Mouse (Mus musculus) midbrain, embryonic 16.5 days (tissue): Measurements from ENCODE around the gene Ctc1. TPM values are rescaled to one million over a fixed set of nuclear protein-coding genes. Genes with fewer than 3 reads are reported as not detected.

Source experiments
- ATAC-seq: fragments of 200-750 bp; cut with Nextera tagmentation; 2 replicates; pipeline ENCODE4 v1.8.0; 2017; ENCODE audit warnings: moderate TSS enrichment
- H3K27ac ChIP-seq: fragments of 300-500 bp; sonication (generic); 2 replicates; pipeline ENCODE4 v1.5.1; 2014; ENCODE audit warnings: mild to moderate bottlenecking, low read length, mixed read lengths
- H3K27me3 ChIP-seq: fragments of 300-500 bp; sonication (generic); 2 replicates; pipeline ENCODE4 v1.6.1; 2014; ENCODE audit warnings: low read depth, low read length, mixed read lengths; ENCODE audit not compliant: control insufficient read depth, insufficient read depth
- H3K36me3 ChIP-seq: fragments of 300-500 bp; sonication (generic); 2 replicates; pipeline ENCODE4 v1.6.1; 2014; ENCODE audit warnings: mild to moderate bottlenecking, low read length, moderate library complexity, mixed read lengths; ENCODE audit not compliant: control insufficient read depth, insufficient read depth
- H3K4me1 ChIP-seq: fragments of 300-500 bp; sonication (generic); 2 replicates; pipeline ENCODE4 v1.6.1; 2014; ENCODE audit warnings: mild to moderate bottlenecking, low read length, mixed read lengths; ENCODE audit not compliant: control insufficient read depth, insufficient read depth
- H3K4me2 ChIP-seq: fragments of 300-500 bp; sonication (generic); 2 replicates; pipeline ENCODE4 v1.6.1; 2014; ENCODE audit warnings: mild to moderate bottlenecking, low read length, mixed read lengths
- H3K4me3 ChIP-seq: fragments of 300-500 bp; sonication (generic); 2 replicates; pipeline ENCODE4 v1.5.1; 2014; ENCODE audit warnings: low read depth, mild to moderate bottlenecking, low read length, moderate library complexity, mixed read lengths
- H3K9ac ChIP-seq: fragments of 300-500 bp; sonication (generic); 2 replicates; pipeline ENCODE4 v1.6.1; 2014; ENCODE audit warnings: low read depth, low read length, mixed read lengths
- H3K9me3 ChIP-seq: fragments of 300-500 bp; sonication (generic); replicated peaks from 2 replicates; pipeline ENCODE4 v1.6.1; 2014; ENCODE audit warnings: mild to moderate bottlenecking, low read length, mixed read lengths; ENCODE audit not compliant: control insufficient read depth, poor library complexity, severe bottlenecking
- WGBS: fragments of 180-500 bp; shearing (Covaris S2); extraction: QIAGEN DNeasy Blood & Tissue Kit; methylation state at CpG from one replicate; pipeline ENCODE4 v1.1.7; 2014; 5-methylcytosine and 5-hydroxymethylcytosine counted together
- polyA plus RNA-seq: library from polyadenylated mRNA; unstranded; fragments of >200 nt; fragmentation: Nextera tagmentation; extraction: Ambion mirVana; gene quantifications from 2 replicates; pipeline ENCODE4 v1.2.1, GENCODE M21; 2015

Ctc1 gene
- polyA plus RNA-seq, 1 experiment from 2014 or later, result 67.0 TPM

DNA sequence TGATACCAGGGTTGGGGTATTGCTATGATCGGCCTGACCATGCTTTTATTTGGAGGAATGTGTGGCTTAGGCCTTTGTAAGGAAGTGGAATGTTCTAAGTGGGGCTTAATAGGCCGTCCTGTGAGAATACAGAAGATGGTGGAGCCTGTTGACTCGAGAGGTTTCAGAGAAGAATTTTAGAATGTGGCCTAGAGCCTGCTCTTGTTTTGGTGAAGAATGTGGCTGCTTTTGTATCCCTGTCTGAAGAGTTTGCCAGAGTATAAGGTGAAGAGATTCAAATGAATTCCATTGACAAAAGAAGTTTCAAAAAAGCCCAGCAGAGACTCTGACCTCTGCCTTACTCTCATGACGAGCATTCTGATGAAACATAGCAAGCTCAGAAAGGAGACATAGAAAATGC is 36.1 kb downstream of the Ctc1 start:
- Histone ChIP-seq H3K27ac (no peak overlapping the region), H3K9me3 (no peaks in the 10 kb centered on the region), H3K4me2 (no peak overlapping the region), H3K27me3 (no peaks in the 10 kb centered on the region), H3K36me3 (no peaks in the 10 kb centered on the region), H3K9ac (no peak overlapping the region), H3K4me1 (no peaks in the 10 kb centered on the region), H3K4me3 (no peak overlapping the region)
- WGBS, result 47% methylated on average over 4 of the region's 4 CpGs
- ATAC-seq, result no peak

DNA sequence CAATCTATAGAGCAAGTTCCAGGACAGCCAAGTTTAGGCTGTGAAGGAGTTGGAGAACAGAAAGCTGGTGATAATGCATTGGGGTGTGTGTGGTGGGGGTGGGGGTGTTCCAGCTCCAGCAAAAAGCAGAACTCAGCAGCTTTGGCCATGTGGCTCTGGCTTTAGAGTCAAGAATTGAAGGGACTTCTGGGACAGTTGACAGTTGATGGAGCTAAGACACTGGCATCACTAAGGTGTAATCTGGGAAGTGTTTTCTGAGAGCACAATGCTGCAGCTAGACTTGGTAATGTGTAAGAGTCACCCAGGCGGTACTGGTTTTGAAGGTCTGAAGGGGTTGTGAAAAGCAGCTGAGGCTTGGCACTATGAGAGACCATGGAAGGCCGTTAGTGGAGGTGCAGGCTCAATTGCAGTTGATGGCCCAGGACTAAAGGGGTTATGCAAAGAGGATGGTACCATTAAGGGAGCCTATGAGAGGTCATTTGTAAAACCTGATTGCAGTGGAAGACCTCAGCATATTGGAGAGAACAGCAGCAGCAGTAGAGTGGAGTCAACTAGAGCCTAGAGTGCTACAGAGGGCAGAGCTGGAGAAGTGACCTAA is 37.2 kb downstream of the Ctc1 start:
- H3K9ac ChIP-seq, result no peak overlapping the region
- H3K4me2 ChIP-seq, result no peak overlapping the region
- WGBS, result 92% methylated on average over 2 of the region's 2 CpGs
- H3K4me3 ChIP-seq, result no peak overlapping the region
- peaks cover 4% of the 10 kb centered on the region; the same call in 1 of the 2 replicates for H3K4me1 ChIP-seq
- H3K36me3 ChIP-seq, result no peaks in the 10 kb centered on the region
- ATAC-seq, result no peak
- H3K27ac ChIP-seq, result no peak overlapping the region
- no peaks in the 10 kb centered on the region for H3K27me3 ChIP-seq
- H3K9me3 ChIP-seq, result no peaks in the 10 kb centered on the region

DNA sequence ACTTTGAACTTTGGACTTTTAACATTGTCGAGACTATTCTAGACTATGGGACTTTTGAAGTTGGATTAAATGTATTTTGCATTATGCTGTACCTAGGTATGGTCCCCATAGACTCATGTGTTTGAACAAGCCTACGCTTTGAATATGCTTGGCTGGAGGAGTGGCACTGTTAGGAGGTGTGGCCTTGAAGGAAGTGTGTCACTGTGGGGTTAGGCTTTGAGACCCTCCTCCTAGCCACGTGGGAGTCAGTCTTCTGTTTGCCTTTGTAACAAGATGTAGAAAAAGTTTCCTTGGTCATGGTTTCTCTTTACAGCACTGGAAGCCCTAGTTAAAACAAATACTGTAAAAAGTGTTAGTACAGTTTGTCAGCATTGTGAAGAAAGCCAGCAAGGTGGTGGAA is 38.1 kb downstream of the Ctc1 start:
- no peak overlapping the region for H3K9ac ChIP-seq
- H3K27me3 ChIP-seq, result no peaks in the 10 kb centered on the region
- WGBS, result 76% methylated on average over 3 of the region's 3 CpGs
- no peak for ATAC-seq
- H3K27ac ChIP-seq, result no peak overlapping the region
- no peaks in the 10 kb centered on the region for H3K36me3 ChIP-seq
- no peak overlapping the region for H3K4me3 ChIP-seq
- peaks cover 10% of the 10 kb centered on the region for H3K4me1 ChIP-seq
- no peak overlapping the region for H3K4me2 ChIP-seq
- H3K9me3 ChIP-seq, result no peaks in the 10 kb centered on the region

DNA sequence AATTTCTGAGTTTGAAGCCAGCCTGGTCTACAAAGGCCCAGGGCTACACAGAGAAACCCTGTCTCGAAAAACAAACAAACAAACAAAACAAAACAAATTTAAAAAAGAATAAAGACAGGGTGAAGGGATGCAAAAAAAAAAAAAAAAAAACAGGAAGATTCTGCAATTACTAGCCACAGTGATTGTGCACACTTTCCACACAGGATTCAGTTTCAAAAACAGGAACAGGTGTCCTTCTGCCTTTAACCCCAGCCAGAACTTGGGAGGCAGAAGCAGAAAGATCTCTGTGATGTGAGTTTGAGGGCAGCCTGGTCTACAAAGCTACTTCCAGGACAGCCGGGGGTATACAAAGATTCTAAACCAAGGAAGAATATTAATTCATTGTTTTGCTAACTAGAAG is 42.6 kb downstream of the Ctc1 start:
- Histone ChIP-seq H3K27ac (peak overlapping the region; percentile 89), H3K4me3 (peak overlapping the region; percentile 87), H3K9me3 (no peaks in the 10 kb centered on the region), H3K27me3 (no peaks in the 10 kb centered on the region), H3K4me2 (peak overlapping the region; percentile 63), H3K4me1 (peaks cover 24% of the 10 kb centered on the region), H3K36me3 (no peaks in the 10 kb centered on the region), H3K9ac (peak overlapping the region; percentile 57)
- WGBS, result 68% methylated on average over 2 of the region's 2 CpGs
- no peak for ATAC-seq

DNA sequence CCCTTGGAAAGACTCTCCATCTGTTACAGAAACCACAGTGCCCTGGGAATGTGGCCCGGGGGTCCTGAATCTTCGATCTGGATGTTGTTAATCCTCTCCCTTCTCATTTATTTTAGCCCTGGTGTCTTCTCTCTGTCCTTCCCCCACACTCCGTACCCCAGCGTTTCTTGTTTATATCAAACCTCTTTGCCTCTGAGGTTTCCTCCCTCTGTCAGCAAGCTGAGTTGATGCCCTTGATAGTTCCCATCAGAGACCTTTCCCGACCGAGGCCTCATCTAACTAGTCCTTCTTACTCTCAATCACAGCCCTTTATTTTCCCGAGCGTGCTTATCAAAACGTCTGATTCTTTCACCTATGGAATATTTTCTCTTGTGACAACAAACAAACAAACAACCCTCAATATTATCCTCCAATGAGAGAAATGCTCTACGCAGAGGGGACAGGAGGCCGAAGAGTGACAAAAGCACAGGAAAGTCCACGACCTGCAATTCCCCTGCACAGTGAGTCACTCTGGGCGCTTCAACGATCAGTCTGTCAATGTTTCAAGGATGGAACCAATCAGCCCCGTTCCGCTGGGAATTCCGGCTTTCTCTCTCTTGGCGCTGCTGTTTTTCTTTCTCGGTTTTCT is 43.1 kb downstream of the Ctc1 start:
- Histone ChIP-seq H3K4me2 (peak overlapping the region; percentile 63), H3K36me3 (no peaks in the 10 kb centered on the region), H3K27ac (peak overlapping the region; percentile 89), H3K27me3 (no peaks in the 10 kb centered on the region), H3K4me3 (peak overlapping the region; percentile 87), H3K9me3 (no peaks in the 10 kb centered on the region), H3K9ac (peak overlapping the region; percentile 57), H3K4me1 (peaks cover 24% of the 10 kb centered on the region)
- WGBS, result 1% methylated on average over 19 of the region's 19 CpGs
- ATAC-seq, result peak; percentile 18; the same call in 1 of the 2 replicates

DNA sequence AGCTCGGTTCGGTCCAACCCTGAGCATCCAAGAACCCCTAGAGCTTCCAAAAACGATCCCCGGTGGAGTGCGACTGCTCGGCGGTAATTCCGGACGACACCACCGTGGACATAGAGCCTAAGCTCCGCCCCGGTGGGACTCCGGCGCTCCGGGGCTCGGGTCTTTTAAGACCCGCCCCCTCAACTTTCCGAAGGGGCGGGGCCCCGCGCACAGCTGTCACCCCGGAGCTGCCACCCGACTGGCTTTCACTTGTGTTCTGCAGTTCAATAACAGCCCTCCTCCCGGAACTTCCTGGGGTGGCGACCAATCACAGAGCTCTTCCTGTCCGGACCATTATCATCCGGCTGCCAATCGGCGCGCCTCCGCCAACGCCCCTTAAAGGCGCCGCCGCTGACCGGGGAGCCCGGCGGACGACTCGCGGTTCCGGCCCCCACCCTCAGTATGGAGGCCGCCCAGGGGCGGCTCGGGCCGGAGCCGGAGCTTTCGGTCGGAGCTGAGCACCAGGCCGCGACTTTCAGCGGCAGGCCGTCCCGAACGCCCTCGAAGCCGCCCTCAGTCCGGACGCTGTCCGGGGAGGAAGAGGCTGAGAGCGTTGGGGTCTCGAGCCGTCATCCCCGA is 43.8 kb downstream of the Ctc1 start, which contains the start of gene Borcs6:
TSS of gene Borcs6 (plus strand) at position 361 of the 618 bp plus-strand sequence.
- Histone ChIP-seq H3K27me3 (no peaks in the 10 kb centered on the region), H3K9ac (peak within 1 kb of the TSS; percentile 85), H3K36me3 (no peaks in the 10 kb centered on the region), H3K27ac (peak within 1 kb of the TSS; percentile 93), H3K4me1 (peaks cover 27% of the 10 kb centered on the region), H3K4me2 (peak within 1 kb of the TSS; percentile 80), H3K9me3 (no peaks in the 10 kb centered on the region), H3K4me3 (peak within 1 kb of the TSS; percentile 87)
- WGBS, result under 1% methylated on average over 62 of the region's 64 CpGs
- peak; percentile 93 for ATAC-seq

DNA sequence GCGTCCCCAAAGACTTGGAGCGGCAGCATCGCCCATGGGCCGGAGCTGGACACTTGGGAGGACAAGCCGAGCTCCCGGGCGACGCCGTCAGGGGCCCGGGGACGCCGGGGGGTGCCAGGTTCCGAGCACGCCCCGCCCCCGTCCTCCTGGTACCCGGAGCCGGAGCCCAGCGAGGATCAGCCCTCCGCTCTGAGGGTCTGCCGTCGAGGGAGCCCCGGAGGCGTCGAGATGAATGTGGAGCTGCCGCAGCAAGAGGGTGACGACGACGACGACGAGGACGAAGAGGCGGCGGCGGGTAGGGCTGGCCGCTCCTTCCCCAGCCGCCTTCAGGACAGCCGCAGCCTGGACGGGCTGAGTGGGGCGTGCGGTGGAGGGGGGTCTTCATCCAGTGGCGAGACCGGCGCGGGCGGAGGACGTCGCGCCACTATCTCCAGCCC is 44.3 kb downstream of the Ctc1 start:
- Histone ChIP-seq H3K4me3 (peak overlapping the region; percentile 87), H3K27me3 (no peaks in the 10 kb centered on the region), H3K27ac (peak overlapping the region; percentile 93), H3K4me1 (peaks cover 27% of the 10 kb centered on the region), H3K9me3 (no peaks in the 10 kb centered on the region), H3K4me2 (peak overlapping the region; percentile 80), H3K9ac (peak overlapping the region; percentile 85), H3K36me3 (no peaks in the 10 kb centered on the region)
- 0% methylated on average over 49 of the region's 49 CpGs for WGBS
- peak; percentile 46 for ATAC-seq

DNA sequence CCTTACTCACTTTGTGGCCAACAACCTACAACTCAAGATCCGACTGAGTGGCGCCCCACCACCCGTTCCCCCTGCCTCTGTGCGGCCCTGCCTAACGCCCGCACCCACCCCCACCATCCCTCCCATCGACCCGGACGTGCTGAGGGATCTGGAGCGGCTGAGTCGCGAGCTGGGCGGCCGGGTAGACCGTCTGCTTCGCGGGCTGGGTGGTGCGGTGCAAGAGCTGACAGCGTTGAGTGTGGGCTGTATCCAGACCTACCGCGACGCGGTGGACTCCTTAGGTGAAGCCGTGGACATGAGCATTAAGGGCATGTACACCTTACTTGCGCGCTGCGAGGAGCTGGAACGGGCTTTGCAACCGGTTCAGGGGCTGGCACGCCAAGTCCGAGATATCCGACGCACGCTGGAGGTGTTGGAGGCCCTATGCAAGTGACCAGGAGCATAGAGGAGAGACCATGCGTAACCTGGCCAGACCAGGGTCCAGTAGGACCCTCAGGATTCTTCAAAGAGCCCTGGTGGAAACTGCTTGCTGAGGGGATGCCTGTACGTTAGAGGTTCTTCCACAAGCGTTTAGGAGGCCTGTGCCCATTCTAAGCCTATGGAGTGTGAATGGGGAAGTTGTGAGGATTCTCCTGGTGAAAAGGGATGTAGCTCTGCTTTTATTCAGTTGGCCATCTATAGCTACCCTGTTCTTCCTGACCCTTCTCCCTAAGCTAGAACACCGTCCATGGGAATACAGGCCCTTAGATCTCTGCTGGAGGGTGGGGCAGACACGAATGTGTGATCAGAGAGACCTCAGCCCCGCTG is 44.9 kb downstream of the Ctc1 start:
- H3K9me3 ChIP-seq, result no peaks in the 10 kb centered on the region
- WGBS, result under 1% methylated on average over 40 of the region's 40 CpGs
- H3K4me3 ChIP-seq, result peak overlapping the region; percentile 87
- H3K36me3 ChIP-seq, result no peaks in the 10 kb centered on the region
- peak overlapping the region; percentile 93 for H3K27ac ChIP-seq
- H3K9ac ChIP-seq, result peak overlapping the region; percentile 85
- H3K27me3 ChIP-seq, result no peaks in the 10 kb centered on the region
- H3K4me1 ChIP-seq, result peaks cover 27% of the 10 kb centered on the region
- ATAC-seq, result 0 out of 2 replicates have a peak, but pooled peaks have one; percentile 1
- peak overlapping the region; percentile 80 for H3K4me2 ChIP-seq
